Mouse (Mus musculus): ENCODE data around the gene Car11. TPM values are rescaled to one million over a fixed set of nuclear protein-coding genes. Genes with fewer than 3 reads are reported as not detected.

Gene Car11
- total RNA-seq, 4 experiments from 2014 or later = 11.5 to 28.2 (median 18.9) TPM

DNA sequence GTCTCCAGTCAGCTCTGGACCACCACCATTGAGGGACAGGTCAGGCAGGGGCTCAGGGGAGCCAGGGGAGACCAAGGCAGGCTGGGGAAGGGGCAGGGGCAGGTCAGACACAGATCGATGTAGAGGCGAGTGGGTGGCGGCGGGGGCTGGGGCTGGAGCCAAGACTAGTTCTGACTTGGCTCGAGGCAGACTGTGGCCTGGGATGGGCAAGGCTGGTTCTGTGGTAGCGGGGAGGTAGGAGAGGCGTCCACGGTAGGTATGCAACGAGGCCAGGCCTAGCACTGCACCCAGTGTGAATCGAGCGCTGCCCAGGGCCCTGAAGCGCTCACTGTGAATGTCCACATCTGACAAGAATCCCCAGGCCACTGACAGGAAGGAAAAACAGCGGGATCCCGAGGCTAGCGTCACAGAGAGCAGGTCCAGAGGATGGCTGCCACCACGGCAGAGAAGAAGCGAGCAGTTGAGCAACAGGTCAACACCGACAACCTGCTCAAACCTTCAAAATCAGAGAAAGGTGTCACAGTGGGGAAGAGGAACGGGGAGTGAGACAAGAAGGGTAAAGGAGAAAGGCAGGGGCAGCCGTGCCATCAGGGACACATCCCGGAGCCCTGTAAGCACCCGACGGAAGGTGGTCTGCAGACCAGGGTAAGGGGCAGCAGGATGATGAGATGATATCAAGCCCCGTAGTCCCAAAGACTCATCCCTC, 11.8 kb downstream of the Car11 start:
- peak; percentile 58 for DNase-seq

DNA sequence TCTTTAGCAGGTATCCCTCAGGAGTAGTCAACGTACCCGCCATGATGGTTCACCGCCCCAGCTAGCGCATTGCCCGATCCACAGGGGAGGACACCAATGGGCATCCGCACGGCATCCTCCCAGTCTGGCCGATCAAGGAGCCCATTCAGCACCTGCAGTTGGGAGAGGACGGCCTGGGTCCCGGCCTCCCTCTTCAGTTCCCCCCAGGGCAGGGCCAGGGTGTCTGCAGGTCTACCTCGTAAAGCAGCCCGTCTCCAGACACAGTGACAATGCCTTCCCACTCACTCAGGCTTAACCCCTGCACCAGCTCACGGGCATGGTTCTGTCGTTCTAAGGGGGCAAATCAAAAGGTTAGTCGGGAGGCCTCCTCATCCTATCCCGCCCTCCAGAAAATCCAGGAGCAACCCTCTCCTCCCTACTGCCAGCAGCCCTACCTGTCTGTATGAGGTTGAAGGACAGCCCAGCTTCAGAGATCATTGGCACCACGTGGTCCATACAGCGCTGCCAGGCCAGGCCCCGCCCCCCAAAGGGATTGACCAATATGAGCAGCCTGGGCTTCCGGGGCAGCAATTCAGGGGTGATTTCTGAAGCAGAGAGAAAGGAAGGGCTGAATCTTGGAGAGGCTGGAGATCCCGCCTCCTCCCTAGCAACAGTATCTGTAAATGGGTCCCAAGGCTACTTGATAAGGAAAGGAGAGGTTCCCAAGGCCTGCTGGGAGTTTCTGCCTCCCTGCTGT, 12.5 kb downstream of the Car11 start:
- peak; percentile 90 for DNase-seq

DNA sequence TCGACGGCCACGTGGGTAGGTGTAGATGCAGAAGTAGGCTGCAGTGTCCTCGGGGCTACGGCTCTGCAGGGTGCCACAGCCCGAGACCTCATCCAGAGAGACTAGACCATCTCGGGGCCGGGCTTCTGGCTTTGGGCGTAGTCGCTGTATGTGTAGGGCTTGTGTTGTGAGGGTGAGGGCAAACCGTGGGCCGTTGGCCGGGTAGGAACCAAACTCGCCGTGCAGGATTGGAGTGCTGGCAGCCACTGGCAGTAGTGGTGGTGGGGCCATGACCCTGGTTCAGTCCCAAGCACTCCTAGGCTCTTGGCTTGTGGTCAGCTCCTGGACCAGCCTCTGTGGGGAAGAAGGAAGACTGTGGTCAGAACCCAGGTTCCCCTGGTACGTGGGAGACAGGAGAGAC, 13.8 kb downstream of the Car11 start:
- DNase-seq = peak; percentile 55

DNA sequence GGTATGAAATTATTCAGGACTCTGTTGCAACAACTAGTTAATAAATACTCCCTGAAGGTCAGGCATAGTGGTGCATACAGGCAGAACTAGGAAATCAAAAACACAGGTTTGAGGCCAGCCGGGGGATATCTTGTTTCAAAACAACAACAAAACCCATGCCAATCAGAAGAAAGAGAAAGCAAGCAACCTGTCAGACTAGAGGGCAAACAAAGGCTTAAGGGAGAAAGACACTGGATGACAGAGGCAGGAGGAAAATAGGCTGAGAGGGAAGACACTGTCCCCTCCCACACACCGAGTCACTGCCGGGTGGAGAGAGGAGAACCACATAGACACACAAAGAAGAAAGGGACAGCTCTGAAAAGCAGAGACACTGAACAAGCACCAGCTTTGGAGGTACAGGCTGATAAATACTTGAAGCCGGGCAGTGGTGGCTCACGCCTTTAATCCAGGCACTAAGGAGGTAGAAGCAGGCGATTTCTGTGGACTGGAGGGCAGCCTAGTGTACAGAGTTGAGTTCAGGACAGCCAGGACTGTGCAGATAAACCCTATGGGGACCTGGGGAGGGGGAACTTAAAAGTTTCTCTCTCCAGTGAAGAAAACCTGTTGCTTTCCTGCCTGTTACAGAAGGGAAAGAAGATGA, 14.4 kb downstream of the Car11 start:
- no peak for DNase-seq

DNA sequence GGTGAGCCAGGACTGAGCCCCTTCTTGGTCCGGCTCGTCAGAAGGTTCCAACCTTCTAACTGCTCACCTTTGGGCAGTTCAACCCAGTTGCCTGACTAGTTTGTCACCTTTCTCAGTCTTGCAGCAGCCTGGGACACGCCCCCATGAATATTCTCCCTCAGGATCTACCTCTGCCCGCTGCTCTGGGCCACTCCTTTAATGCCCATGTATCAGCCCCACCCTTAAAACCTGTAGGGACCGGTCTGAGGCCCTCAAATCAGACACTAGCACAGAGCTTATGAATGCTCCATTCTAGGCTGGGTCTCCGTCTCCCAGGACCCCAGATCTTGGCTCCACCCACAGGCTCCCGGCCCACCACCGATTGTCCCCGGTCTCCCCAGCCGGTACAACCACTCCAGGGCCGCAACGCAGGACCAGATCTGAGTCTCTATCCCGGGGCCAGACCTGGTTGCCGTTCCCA, 15.0 kb downstream of the Car11 start:
- DNase-seq = no peak

DNA sequence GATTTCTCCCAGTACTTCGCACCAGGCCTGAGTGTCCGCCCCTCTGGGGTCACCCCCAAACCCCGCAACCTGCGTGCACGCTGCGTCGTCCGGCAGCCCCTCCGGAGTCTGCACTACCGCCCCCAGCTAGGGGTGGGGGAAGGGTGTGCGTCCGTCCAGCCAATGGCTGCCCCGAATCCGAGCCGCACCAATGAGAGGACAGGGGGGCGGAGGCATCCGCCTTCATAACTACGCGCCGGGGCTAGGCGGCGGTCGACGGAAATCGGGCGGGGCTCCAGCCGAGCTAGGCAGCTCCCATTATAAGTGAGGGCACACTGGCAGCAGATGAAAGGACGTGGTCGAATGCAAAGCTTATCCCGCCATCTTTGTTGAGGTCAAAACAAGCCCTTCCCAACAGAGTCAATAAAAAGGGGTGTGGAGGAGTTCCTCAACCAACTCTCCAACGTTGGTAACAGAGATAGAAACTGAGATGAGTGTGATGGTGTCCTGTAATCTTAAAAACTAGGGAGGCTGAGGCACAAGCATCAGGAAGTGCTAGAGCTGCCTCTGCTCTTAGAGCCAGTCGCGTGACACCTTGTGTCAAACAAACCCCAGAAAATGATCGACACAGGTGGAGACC, 15.6 kb downstream of the Car11 start, which contains the start of gene Rpl18:
Gene Rpl18, plus strand, starts transcription at position 368 of the 619 bp plus-strand sequence.
- DNase-seq = peak; percentile 98

DNA sequence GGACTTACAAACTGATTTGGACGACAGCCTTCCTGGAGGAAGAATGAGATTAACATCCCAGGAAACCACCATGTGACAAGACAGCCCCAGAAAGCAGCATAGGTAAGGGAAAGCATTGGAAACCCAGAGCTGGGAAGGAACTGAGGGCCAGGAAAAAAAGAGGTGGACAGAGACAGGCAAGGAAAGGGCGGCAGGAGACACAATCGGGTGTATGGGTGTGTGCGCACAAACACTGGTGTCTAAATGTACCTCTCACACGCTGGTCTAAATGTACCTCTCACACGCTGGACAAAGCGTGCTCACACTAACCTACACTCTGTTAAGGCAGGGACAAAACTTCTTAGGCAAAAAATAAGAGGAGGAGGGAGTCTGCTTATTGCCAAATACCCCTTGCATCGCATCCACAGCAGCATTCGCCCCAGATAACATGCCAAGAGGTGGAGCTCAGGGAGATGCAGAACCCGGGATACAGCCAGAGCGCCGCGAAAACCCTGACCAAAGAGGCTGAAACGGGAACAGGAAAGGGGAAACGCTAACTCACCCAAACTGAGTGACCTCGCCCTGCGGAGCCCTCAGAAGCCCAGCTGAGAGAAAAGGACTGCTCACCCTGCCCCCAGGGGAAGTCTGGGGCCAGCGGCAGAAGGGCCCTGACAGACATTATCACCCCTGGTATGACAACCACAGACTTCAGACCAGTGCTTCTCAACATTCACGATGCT, 16.3 kb downstream of the Car11 start:
- peak; percentile 43 for DNase-seq

DNA sequence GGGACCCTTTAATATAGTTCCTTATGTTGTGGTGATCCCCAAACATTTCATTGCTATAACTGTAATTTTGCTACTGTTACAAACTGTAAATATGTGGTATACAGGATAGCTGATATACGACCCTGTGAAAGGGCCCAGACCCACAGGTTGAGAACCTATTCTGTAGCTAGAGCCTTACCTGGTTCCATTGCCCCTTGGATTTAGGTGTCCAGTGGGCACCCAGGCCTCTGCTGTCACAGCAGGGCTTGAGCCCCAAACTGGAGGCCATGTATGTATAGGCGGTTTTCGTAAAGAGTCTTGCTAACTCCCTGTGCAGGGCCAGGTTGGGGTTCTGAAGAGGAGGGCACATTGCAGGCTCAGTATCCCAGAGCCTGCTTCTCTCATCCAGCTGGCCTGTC, 16.8 kb downstream of the Car11 start:
- DNase-seq = peak; percentile 35

DNA sequence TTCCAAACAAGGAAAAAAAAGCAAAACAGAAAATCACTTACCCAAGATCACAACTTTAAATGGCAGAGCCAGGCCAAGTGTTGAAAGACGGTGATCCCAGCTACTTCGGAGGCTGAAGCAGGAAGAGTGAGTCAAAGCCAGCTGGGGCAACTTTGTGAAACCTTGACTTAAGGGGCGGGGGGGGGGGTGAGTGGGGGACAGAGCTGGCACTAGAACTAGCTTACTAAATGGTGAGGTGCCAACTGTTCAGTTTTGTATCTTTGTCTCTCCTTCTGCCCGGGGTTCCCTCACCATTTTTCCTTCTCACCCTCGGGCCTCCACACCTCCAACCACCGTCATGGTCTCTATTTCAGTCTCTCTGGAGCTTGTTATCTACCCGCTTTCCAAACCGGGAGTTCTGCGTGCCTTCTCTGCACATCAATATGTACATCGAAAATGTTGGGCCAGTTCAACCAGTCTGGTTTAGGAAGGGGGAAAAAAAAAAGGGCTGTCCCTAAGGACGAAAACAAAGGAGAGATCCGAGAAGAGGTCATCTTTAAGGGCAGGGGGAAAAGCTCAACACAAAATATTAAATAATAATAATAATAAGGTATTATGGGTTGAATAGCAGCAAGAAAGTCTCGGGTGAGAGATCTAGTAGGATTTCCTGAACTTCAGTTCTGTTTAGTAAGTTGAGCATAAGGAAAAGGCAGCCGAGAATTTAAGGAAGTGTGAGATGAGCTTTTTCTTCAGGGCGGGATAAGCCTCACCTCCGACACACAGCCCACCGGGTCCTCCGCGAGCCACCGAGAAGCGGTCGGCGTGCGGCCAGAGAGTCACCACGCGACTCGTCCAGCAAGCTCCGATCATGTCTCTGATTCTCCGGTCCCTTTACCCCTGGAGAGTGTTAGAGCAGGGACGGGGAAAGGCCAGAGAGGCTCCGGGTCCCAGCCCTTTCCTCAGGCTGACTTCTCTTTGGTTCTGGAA, 17.6 kb downstream of the Car11 start:
- no peak for DNase-seq

DNA sequence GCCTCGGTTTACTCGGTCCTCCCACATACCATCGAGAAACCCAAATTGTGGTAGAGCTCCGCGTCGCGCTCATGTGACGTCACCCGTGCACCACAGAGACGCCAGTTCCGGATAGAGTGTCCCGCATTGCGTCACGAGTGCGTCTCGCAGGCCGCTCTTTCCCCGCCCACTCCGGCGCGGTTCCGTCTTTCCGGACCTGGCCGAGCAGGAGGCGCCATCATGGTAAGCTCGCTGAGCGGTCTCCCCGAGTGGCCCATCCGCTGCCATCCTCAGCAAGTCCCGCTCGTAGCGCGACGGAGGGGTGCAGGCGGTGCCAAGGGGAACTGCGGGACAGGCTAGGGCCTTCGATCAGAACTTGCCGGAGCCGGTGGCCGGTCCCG, 18.3 kb downstream of the Car11 start, which contains the start of gene Sphk2:
Gene Sphk2, minus strand, starts transcription at position 85 of the 380 bp plus-strand sequence.
- DNase-seq = peak; percentile 98

DNA sequence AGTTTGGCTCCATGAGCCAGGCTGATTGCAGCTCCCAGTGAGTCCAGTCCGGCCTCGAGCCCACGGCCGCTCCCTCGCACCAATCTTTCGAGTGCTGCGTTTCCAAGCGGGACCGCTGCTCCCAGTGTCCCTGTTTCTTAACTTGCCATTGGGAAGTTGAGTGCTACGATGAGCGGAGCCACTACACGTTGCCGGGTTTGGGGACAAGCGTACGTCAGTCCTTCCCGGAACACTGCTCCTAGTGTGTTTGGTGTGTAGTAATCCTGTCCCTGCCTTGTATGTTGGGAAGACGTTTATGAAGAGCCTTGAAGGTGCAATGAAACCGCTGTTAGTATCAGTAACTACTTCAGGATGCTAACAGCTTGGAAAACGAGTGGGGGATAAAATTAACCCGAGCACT, 18.7 kb downstream of the Car11 start:
- no peak for DNase-seq

DNA sequence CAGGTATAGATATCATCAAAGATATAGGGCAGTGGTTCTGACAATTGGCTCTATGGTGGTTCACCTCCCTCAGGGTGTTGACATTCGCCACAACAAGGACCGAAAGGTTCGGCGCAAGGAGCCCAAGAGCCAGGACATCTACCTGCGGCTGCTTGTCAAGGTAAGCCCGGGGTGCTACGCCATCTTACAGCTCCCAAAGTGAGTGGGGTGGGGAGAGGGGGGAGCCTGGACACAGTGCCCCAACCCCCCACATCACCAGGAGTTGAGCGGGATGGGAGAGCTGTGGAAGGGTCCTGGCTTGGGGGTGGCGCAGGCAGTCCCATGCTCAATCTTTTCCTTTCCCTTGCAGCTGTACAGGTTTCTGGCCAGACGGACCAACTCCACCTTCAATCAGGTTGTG, 19.5 kb downstream of the Car11 start:
- DNase-seq = no peak

DNA sequence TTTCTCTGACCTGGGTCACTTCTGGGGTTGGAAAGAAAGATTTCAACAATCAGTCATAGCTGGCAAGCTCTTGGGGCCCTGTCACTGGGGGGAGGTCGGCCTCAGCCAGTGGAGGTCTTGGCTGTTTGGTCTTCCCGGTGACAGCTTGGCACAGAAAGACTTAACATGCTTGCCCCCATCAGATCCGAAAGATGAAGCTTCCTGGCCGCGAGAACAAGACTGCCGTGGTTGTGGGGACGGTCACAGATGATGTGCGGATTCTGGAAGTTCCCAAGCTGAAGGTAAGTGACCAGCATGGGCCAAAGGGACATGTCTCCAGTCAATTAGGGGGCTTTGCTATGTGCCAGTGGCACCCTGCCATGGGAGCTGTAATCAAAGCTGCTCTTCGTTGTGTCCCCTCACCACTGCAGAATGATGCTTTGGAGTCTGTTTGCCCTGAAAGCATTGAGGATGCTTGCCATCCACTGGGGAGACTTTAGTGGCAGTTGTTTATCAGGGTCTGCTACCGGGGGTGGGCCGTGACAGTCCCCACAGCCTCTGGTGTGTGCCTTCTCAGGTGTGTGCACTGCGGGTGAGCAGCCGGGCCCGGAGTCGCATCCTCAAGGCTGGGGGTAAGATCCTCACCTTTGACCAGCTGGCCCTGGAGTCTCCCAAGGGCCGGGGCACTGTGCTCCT, 20.2 kb downstream of the Car11 start:
- no peak for DNase-seq

DNA sequence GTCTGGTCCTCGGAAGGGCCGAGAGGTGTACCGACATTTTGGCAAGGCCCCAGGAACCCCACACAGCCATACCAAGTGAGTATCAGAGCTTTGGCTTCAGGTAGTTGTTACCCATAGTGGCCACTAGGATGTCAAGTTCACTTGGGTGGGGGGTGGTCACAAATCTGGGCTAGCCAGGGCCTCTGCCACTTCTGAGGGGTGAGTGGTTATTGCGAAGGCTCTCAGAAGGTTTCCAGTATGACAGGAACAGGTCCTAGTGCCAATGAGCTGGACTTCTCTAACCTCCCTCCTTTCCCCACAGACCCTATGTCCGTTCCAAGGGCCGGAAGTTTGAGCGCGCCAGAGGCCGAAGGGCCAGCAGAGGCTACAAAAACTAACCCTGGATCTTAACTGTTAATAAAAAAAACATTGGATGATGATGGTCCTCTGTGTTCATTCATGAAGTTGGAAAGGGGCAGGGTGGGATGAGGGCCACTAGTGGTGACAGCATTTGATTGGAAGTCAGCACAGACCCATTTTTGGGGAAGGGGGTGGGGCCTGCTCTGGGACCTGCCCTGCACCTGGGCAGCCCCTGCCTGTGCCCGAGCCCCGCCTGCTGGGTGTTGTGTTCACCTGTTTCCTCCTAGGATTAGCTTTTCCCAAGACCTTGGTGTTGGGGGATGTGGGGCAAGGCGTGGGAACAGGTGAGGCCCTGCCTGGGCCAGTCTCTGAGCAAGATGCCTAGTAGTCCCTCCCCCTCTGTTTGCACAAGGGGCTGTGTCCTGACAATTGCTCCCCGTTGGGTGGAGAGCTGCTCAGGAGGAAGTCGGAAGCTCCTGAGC, 21.0 kb downstream of the Car11 start, which contains the start of gene Fam83e:
Gene Fam83e, plus strand, starts transcription at position 800 of the 821 bp plus-strand sequence.
- no peak for DNase-seq

DNA sequence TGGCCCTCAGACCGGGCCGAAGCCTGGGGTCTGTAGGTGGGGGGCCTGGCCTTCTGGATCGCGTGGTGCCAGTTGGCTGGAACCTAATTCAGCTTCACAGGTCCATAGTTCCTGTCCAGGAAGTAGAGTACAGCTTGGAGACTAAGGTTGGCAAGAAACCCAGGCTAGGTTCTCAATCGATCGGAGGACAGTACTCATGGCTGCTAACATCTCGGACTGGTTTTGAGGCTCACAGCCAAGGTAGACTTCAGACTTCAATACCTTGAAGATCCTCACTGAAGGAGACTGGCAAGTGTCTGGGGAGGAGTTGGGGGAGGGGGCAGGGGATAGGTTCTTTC, 21.6 kb downstream of the Car11 start:
- DNase-seq = no peak

DNA sequence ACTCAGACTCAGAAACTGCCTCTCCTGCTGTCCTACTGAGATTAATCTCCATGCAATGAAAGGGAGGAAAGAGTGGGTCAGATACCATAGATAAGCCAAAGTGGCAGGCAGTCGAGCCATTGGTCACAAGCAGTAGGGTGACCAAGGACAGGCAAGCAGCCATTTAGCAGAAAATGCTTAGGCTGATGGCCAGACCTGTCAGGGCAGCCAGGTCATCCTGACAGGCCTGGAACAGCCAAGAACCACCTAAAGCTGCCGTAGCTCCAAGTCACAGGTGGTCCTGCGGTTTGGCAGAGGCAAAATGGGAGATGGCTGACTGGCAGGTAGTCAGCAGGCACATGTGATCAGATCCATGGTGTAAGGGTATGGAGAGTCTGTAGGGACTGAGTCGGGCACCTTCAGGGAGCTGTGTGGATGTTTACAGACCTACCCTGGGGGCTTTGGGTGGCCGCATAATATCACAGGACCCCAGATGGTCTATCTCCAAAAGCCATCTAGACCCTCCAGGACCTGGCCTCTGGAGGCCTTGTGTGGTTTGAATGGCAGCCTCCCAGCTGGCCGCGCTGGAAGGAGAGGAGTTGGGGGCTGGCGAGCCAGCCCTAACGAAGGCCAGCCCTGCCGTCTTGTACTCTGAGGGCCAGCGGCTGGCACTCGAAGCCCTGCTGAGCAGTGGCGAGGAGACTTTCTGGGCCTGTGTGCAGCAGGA, 22.2 kb downstream of the Car11 start:
- DNase-seq = no peak

DNA sequence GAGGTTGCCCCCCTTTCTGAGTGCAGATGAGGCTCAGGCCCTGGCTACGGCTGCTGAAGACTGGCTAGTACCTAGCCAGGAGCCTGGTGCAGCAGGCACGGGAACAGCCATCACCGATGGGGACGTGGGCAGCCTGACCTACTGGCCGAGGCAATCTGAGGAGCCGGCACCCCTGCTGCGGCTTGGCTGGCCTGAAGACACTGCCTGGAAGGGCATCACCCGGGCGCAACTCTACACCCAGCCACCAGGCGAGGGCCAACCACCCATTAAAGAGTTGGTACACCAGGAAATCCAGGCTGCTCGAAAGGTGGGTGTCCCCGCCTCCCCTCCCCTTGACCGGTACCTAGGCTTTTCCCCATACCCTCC, 22.7 kb downstream of the Car11 start:
- DNase-seq = no peak

DNA sequence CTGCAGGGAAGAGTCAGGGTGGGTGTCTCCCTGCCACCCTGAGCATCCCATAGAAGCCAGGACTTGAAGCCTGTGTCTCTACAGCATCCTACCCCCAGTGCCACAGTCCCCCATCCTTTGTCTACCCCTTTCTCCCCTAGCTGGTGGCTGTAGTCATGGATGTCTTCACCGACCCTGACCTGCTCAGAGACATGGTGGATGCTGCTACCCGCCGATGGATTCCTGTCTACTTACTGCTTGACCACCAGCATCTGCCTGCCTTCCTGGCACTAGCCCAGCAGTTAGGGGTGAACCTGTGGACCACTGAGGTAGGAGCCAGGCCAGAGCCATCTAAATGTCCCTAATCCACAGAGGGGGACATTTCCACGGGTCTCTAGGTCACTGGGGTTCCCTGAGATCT, 23.7 kb downstream of the Car11 start:
- no peak for DNase-seq

DNA sequence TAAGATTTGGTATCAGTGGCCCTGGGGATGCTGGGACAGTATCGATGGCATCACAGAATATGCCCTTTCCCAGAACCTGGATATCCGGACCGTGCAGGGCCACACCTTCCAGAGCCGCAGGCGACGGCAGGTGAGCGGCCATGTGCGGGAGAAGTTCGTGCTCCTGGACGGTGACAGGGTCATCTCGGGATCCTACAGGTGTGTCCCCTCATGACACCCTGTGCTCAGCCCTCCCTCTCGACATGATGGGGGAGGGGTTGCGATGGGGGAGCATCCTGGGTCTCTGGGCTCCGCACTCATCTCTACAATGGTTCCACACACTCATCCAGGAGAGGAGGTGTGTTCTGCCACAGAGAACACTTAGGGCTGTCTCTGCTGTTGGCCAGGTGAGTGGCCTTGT, 24.1 kb downstream of the Car11 start:
- DNase-seq = no peak

Data from adrenal gland, adult 8-10 months (tissue).